Mouse (Mus musculus) MEL (cell line): ENCODE data around the gene B4galt1. TPM values are rescaled to one million over a fixed set of nuclear protein-coding genes. Genes with fewer than 3 reads are reported as not detected.

Experiments used
- DNase-seq: peaks from one replicate; pipeline ENCODE4 v3.0.0; 2011; ENCODE audit warnings: low read depth, low spot score
- H3K27ac ChIP-seq: 2 replicates; pipeline ENCODE4 v1.5.1; 2012; ENCODE audit warnings: low read depth, mild to moderate bottlenecking, control low read depth, low read length, moderate library complexity; ENCODE audit not compliant: control insufficient read depth
- H3K27me3 ChIP-seq, 2 experiments: fragments of 150-350 bp in 1 of 2; sonication (generic) in 1 of 2; 2 replicates each; pipeline ENCODE4 v1.6.1; 2012; ENCODE audit warnings: low read length in 2 of 2, mild to moderate bottlenecking in 2 of 2, improper control_type of control experiment in 1 of 2, moderate library complexity in 1 of 2; ENCODE audit not compliant: insufficient read depth in 2 of 2, control insufficient read depth in 1 of 2
- H3K36me3 ChIP-seq, 2 experiments: 2 replicates each; pipeline ENCODE4 v1.6.1; 2012 to 2014; ENCODE audit warnings: low read length in 2 of 2, improper control_type of control experiment in 1 of 2, inconsistent platforms in 1 of 2, mild to moderate bottlenecking in 1 of 2; ENCODE audit not compliant: insufficient read depth in 2 of 2, control insufficient read depth in 1 of 2
- H3K4me1 ChIP-seq, 2 experiments: fragments of 150-350 bp in 1 of 2; sonication (generic) in 1 of 2; 2 replicates each; pipeline ENCODE4 v1.6.1; 2012; ENCODE audit warnings: low read length in 2 of 2, improper control_type of control experiment in 1 of 2, mild to moderate bottlenecking in 1 of 2; ENCODE audit not compliant: insufficient read depth in 2 of 2, control insufficient read depth in 1 of 2
- H3K4me3 ChIP-seq, 2 experiments: fragments of 150-350 bp in 1 of 2; sonication (generic) in 1 of 2; 2 replicates each; pipeline ENCODE4 v1.5.1; 2012; ENCODE audit warnings: low read depth in 2 of 2, low read length in 2 of 2, mild to moderate bottlenecking in 2 of 2, moderate library complexity in 2 of 2, control low read depth in 1 of 2, improper control_type of control experiment in 1 of 2; ENCODE audit not compliant: control insufficient read depth in 1 of 2, insufficient read depth in 1 of 2
- H3K79me2 ChIP-seq: 2 replicates; pipeline ENCODE4 v1.6.1; 2012; ENCODE audit warnings: mild to moderate bottlenecking, low read length, moderate library complexity; ENCODE audit not compliant: control insufficient read depth, poor library complexity, insufficient read depth
- H3K9ac ChIP-seq: 2 replicates; pipeline ENCODE4 v1.6.1; 2012; ENCODE audit warnings: low read depth, mild to moderate bottlenecking, control low read depth, low read length, moderate library complexity; ENCODE audit not compliant: control insufficient read depth, poor library complexity, severe bottlenecking
- H3K9me3 ChIP-seq: fragments of 150-350 bp; sonication (generic); replicated peaks from 2 replicates; pipeline ENCODE4 v1.6.1; 2012; ENCODE audit warnings: mild to moderate bottlenecking, low read length, improper control_type of control experiment, moderate library complexity; ENCODE audit not compliant: insufficient read depth
- CHD1 ChIP-seq: IDR thresholded peaks from 2 replicates; pipeline ENCODE4 v1.6.1; 2012; ENCODE audit warnings: low read depth, mild to moderate bottlenecking, inconsistent platforms, low read length, improper control_type of control experiment
- CHD2 ChIP-seq: IDR thresholded peaks from 2 replicates; pipeline ENCODE4 v1.6.1; 2011; ENCODE audit warnings: low read length, improper control_type of control experiment
- CTCF ChIP-seq, 3 experiments: IDR thresholded peaks in 2 of 3; conservative IDR thresholded peaks in 1 of 3; 2 replicates each; pipeline ENCODE4 v1.5.1; 2011 to 2012; ENCODE audit warnings: low read length in 3 of 3, low read depth in 2 of 3, mild to moderate bottlenecking in 2 of 3, improper control_type of control experiment in 1 of 3, inconsistent platforms in 1 of 3, mixed read lengths in 1 of 3, moderate library complexity in 1 of 3; ENCODE audit not compliant: control insufficient read depth in 1 of 3, insufficient read depth in 1 of 3, poor library complexity in 1 of 3, severe bottlenecking in 1 of 3
- ELF1 ChIP-seq: IDR thresholded peaks from 2 replicates; pipeline ENCODE4 v1.6.1; 2014; ENCODE audit warnings: low read depth, mild to moderate bottlenecking, inconsistent platforms, low read length, improper control_type of control experiment, moderate library complexity
- EP300 ChIP-seq, 2 experiments: IDR thresholded peaks; 2 replicates each; pipeline ENCODE4 v1.6.1; 2011; ENCODE audit warnings: improper control_type of control experiment in 2 of 2, low read length in 2 of 2, low read depth in 1 of 2, mild to moderate bottlenecking in 1 of 2
- ETS1 ChIP-seq: IDR thresholded peaks from 2 replicates; pipeline ENCODE4 v1.6.1; 2012; ENCODE audit warnings: low read depth, mild to moderate bottlenecking, inconsistent platforms, low read length, improper control_type of control experiment, moderate library complexity
- GABPA ChIP-seq: IDR thresholded peaks from 2 replicates; pipeline ENCODE4 v1.6.1; 2012; ENCODE audit warnings: low read depth, mild to moderate bottlenecking, inconsistent platforms, low read length, improper control_type of control experiment, moderate library complexity
- HCFC1 ChIP-seq: IDR thresholded peaks from 2 replicates; pipeline ENCODE4 v1.6.1; 2012; ENCODE audit warnings: low read depth, mild to moderate bottlenecking, inconsistent platforms, low read length, improper control_type of control experiment, moderate library complexity
- KAT2A ChIP-seq: conservative IDR thresholded peaks from 2 replicates; pipeline ENCODE4 v1.6.1; 2012; ENCODE audit warnings: low read depth, low read length, improper control_type of control experiment, inconsistent platforms
- MAFK ChIP-seq: IDR thresholded peaks from 2 replicates; pipeline ENCODE4 v1.6.1; 2011; ENCODE audit warnings: low read depth, mild to moderate bottlenecking, low read length, improper control_type of control experiment, borderline replicate concordance
- MAX ChIP-seq: IDR thresholded peaks from 2 replicates; pipeline ENCODE4 v1.6.1; 2011; ENCODE audit warnings: low read length, improper control_type of control experiment
- MAZ ChIP-seq: IDR thresholded peaks from 2 replicates; pipeline ENCODE4 v1.6.1; 2012; ENCODE audit warnings: low read depth, mild to moderate bottlenecking, inconsistent platforms, low read length, improper control_type of control experiment
- MEF2A ChIP-seq: IDR thresholded peaks from 2 replicates; pipeline ENCODE4 v1.6.1; 2014; ENCODE audit warnings: low read depth, mild to moderate bottlenecking, inconsistent platforms, low read length, improper control_type of control experiment; ENCODE audit not compliant: poor library complexity, insufficient replicate concordance, severe bottlenecking; ENCODE audit errors: extremely low read depth
- MXI1 ChIP-seq: IDR thresholded peaks from 2 replicates; pipeline ENCODE4 v1.6.1; 2011; ENCODE audit warnings: mild to moderate bottlenecking, low read depth, low read length, improper control_type of control experiment
- MYB ChIP-seq: IDR thresholded peaks from 2 replicates; pipeline ENCODE4 v1.6.1; 2011; ENCODE audit warnings: mild to moderate bottlenecking, low read depth, low read length, improper control_type of control experiment
- MYC ChIP-seq: IDR thresholded peaks from 2 replicates; pipeline ENCODE4 v1.6.1; 2011; ENCODE audit warnings: low read depth, mild to moderate bottlenecking, low read length, improper control_type of control experiment, moderate library complexity
- NELFE ChIP-seq: IDR thresholded peaks from 2 replicates; pipeline ENCODE4 v1.6.1; 2011; ENCODE audit warnings: low read depth, low read length, improper control_type of control experiment
- POLR2A ChIP-seq, 2 experiments: IDR thresholded peaks; 2 replicates each; pipeline ENCODE4 v1.6.1; 2011 to 2012; ENCODE audit warnings: low read length in 2 of 2, mild to moderate bottlenecking in 2 of 2, control low read depth in 1 of 2, improper control_type of control experiment in 1 of 2, low read depth in 1 of 2, moderate library complexity in 1 of 2; ENCODE audit not compliant: control insufficient read depth in 1 of 2, insufficient read depth in 1 of 2, poor library complexity in 1 of 2
- POLR2AphosphoS2 ChIP-seq: IDR thresholded peaks from 2 replicates; pipeline ENCODE4 v1.6.1; 2011; ENCODE audit warnings: low read length, improper control_type of control experiment
- RAD21 ChIP-seq: IDR thresholded peaks from 2 replicates; pipeline ENCODE4 v1.6.1; 2011; ENCODE audit warnings: mild to moderate bottlenecking, low read depth, low read length, improper control_type of control experiment
- RCOR1 ChIP-seq: IDR thresholded peaks from 2 replicates; pipeline ENCODE4 v1.6.1; 2012; ENCODE audit warnings: low read depth, mild to moderate bottlenecking, inconsistent platforms, low read length, improper control_type of control experiment
- SIN3A ChIP-seq: IDR thresholded peaks from 2 replicates; pipeline ENCODE4 v1.6.1; 2012; ENCODE audit warnings: low read length, improper control_type of control experiment, inconsistent platforms
- TBP ChIP-seq: IDR thresholded peaks from 2 replicates; pipeline ENCODE4 v1.8.0; 2011; ENCODE audit warnings: low read depth, low read length, improper control_type of control experiment
- TCF12 ChIP-seq: IDR thresholded peaks from 2 replicates; pipeline ENCODE4 v1.6.1; 2014; ENCODE audit warnings: low read depth, mild to moderate bottlenecking, inconsistent platforms, low read length, improper control_type of control experiment, moderate library complexity
- UBTF ChIP-seq: IDR thresholded peaks from 2 replicates; pipeline ENCODE4 v1.6.1; 2012; ENCODE audit warnings: low read depth, mild to moderate bottlenecking, inconsistent platforms, low read length, improper control_type of control experiment, moderate library complexity, borderline replicate concordance; ENCODE audit not compliant: insufficient read depth
- USF1 ChIP-seq: IDR thresholded peaks from 2 replicates; pipeline ENCODE4 v1.6.1; 2014; ENCODE audit warnings: low read depth, mild to moderate bottlenecking, inconsistent platforms, low read length, improper control_type of control experiment, moderate library complexity
- USF2 ChIP-seq, 2 experiments: IDR thresholded peaks; 2 replicates each; pipeline ENCODE4 v1.6.1; 2011 to 2012; ENCODE audit warnings: improper control_type of control experiment in 2 of 2, low read length in 2 of 2, borderline replicate concordance in 1 of 2, inconsistent platforms in 1 of 2, low read depth in 1 of 2, mild to moderate bottlenecking in 1 of 2; ENCODE audit not compliant: insufficient read depth in 1 of 2
- ZC3H11A ChIP-seq: IDR thresholded peaks from 2 replicates; pipeline ENCODE4 v1.6.1; 2012; ENCODE audit warnings: low read depth, mild to moderate bottlenecking, inconsistent platforms, low read length, improper control_type of control experiment
- ZKSCAN1 ChIP-seq: IDR thresholded peaks from 2 replicates; pipeline ENCODE4 v1.6.1; 2012; ENCODE audit warnings: low read depth, mild to moderate bottlenecking, inconsistent platforms, low read length, improper control_type of control experiment, moderate library complexity
- ZMIZ1 ChIP-seq: IDR thresholded peaks from 2 replicates; pipeline ENCODE4 v1.6.1; 2012; ENCODE audit warnings: low read depth, mild to moderate bottlenecking, inconsistent platforms, low read length, improper control_type of control experiment, moderate library complexity
- polyA plus RNA-seq, 2 experiments: library from polyadenylated mRNA; stranded (reverse) in 1 of 2; unstranded in 1 of 2; fragments of >175 nt in 1 of 2; fragments of >200 nt in 1 of 2; gene quantifications; 2 replicates each; pipeline versions ENCODE4 v1.2.1 to v1.2.4; 2012; ENCODE audit warnings: low replicate concordance in 2 of 2, low read depth in 1 of 2; ENCODE audit not compliant: insufficient read length in 2 of 2, insufficient read depth in 1 of 2, missing spikeins in 1 of 2
- total RNA-seq: library from RNA; depleted of rRNA; stranded (reverse); fragments of 300-350 nt; gene quantifications from 2 replicates; pipeline ENCODE4 v1.2.3, GENCODE M21; 2012

Gene B4galt1
- total and polyA plus RNA-seq, 3 experiments = 10.8 to 22.5 TPM; not detected in 1

- Histone ChIP-seq H3K4me1 (no peaks in the 10 kb centered on the region), H3K9me3 (no peaks in the 10 kb centered on the region), H3K27ac (no peak overlapping the region), H3K79me2 (no peaks in the 10 kb centered on the region), H3K27me3 (no peaks in the 10 kb centered on the region), H3K36me3 (no peaks in the 10 kb centered on the region), H3K9ac (no peak overlapping the region), H3K4me3 (no peak overlapping the region)
- no peak for DNase-seq
- TF ChIP-seq POLR2A (IDR thresholded peaks at IDR 0.05; ENCODE audit: control insufficient read depth in 1 of 2, insufficient read depth in 1 of 2, low read depth in 1 of 2, low read length in 2 of 2, poor library complexity in 1 of 2) = no peak
- no peak for TF ChIP-seq MAFK
- no peak for TF ChIP-seq POLR2AphosphoS2
- no peak for TF ChIP-seq CHD2
- TF ChIP-seq MAZ = no peak
- no peak for TF ChIP-seq MYC
- TF ChIP-seq TCF12 = no peak
- no peak for TF ChIP-seq MYB
- TF ChIP-seq SIN3A = no peak
- TF ChIP-seq GABPA = no peak
- TF ChIP-seq RAD21 = no peak
- no peak for TF ChIP-seq KAT2A
- no peak for TF ChIP-seq HCFC1
- no peak for TF ChIP-seq ZC3H11A
- no peak for TF ChIP-seq CHD1
- no peak for TF ChIP-seq UBTF
- no peak for TF ChIP-seq NELFE
- TF ChIP-seq MAX = no peak
- TF ChIP-seq CTCF (IDR thresholded peaks at IDR 0.05 in 2 of 3, conservative IDR thresholded peaks at IDR 0.05 in 1 of 3; ENCODE audit: control insufficient read depth in 1 of 3, insufficient read depth in 1 of 3, low read depth in 2 of 3, low read length in 3 of 3, poor library complexity in 1 of 3, severe bottlenecking in 1 of 3) = no peak
These were observed 25.9 kb downstream of the B4galt1 start for GRCm38 (mm10) chr4:40827926-40828325.

DNA sequence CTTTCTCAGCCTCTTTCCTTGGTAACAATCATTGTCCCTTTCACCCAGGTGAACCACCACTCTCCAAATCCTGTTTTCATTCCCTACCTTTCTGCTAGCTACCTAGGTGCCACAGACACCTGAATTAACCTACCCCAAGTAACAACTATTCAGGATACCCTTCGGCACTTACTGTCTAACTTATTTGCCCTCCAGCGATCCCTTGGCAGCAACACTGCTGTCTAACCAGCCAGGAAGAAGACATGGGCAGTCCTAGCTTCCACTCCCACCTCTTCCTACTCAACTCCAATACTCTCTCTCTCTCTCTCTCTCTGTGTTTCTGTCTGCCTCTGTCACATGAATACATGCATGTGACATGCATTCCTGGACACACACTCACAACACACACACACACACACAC is 27.0 kb downstream of the B4galt1 start:
- no peak for DNase-seq
- TF ChIP-seq RCOR1 (no peak), ZKSCAN1 (no peak), ZMIZ1 (no peak), ETS1 (no peak), USF2 (IDR thresholded peaks at IDR 0.05; ENCODE audit: borderline replicate concordance in 1 of 2, insufficient read depth in 1 of 2, low read depth in 1 of 2, low read length in 2 of 2) (no peak), ELF1 (no peak), HCFC1 (no peak), CHD2 (no peak), MYB (no peak), EP300 (IDR thresholded peaks at IDR 0.05; ENCODE audit: low read depth in 1 of 2, low read length in 2 of 2) (no peak), TCF12 (no peak), GABPA (no peak), MEF2A (no peak), ZC3H11A (no peak), TBP (no peak), USF1 (no peak), RAD21 (no peak), MXI1 (no peak)
- H3K79me2 ChIP-seq = no peaks in the 10 kb centered on the region
- no peaks in the 10 kb centered on the region for H3K36me3 ChIP-seq
- no peaks in the 10 kb centered on the region for H3K4me1 ChIP-seq
- no peak overlapping the region for H3K4me3 ChIP-seq
- H3K9ac ChIP-seq = no peak overlapping the region
- H3K27me3 ChIP-seq = no peaks in the 10 kb centered on the region
- no peaks in the 10 kb centered on the region for H3K9me3 ChIP-seq
- H3K27ac ChIP-seq = no peak overlapping the region
